Mouse (Mus musculus): ENCODE results near the gene Flg. TPM values are rescaled to one million over a fixed set of nuclear protein-coding genes. Genes with fewer than 3 reads are reported as not detected.

Gene Flg
- not detected for polyA plus RNA-seq (2015; fragmentation: Illumina TruSeq; extraction: RNeasy Lipid Tissue Mini Kit (QIAGEN cat#74804); ENCODE audit: insufficient read depth, low read depth, low replicate concordance)

GRCm38 (mm10) chr3:93273223-93273622 is at the start of gene Flg:
Gene Flg (plus strand): TSS chr3:93273523.

GRCm38 (mm10) chr3:93319449-93319848 is 46.1 kb downstream of the Flg start, which contains the start of gene Hrnr:
Gene Hrnr (plus strand): TSS chr3:93319749.

Other genes starting within 250 kb of the Flg start
- gene Gm4858, start 204.7 kb upstream of the Flg start, polyA plus RNA-seq (2015; fragmentation: Illumina TruSeq; extraction: RNeasy Lipid Tissue Mini Kit (QIAGEN cat#74804); ENCODE audit: insufficient read depth, low read depth, low replicate concordance) = not detected
- gene Crnn, start 128.7 kb upstream of the Flg start, polyA plus RNA-seq (2015; fragmentation: Illumina TruSeq; extraction: RNeasy Lipid Tissue Mini Kit (QIAGEN cat#74804); ENCODE audit: insufficient read depth, low read depth, low replicate concordance) = not detected
- not detected for gene Flg2, start 76.2 kb upstream of the Flg start, polyA plus RNA-seq (2015; fragmentation: Illumina TruSeq; extraction: RNeasy Lipid Tissue Mini Kit (QIAGEN cat#74804); ENCODE audit: insufficient read depth, low read depth, low replicate concordance)
- not detected for gene Hrnr, start 46.2 kb downstream of the Flg start, polyA plus RNA-seq (2015; fragmentation: Illumina TruSeq; extraction: RNeasy Lipid Tissue Mini Kit (QIAGEN cat#74804); ENCODE audit: insufficient read depth, low read depth, low replicate concordance)
- gene Rptn, start 120.2 kb downstream of the Flg start, polyA plus RNA-seq (2015; fragmentation: Illumina TruSeq; extraction: RNeasy Lipid Tissue Mini Kit (QIAGEN cat#74804); ENCODE audit: insufficient read depth, low read depth, low replicate concordance) = not detected
- gene Tchh, start 168.8 kb downstream of the Flg start, polyA plus RNA-seq (2015; fragmentation: Illumina TruSeq; extraction: RNeasy Lipid Tissue Mini Kit (QIAGEN cat#74804); ENCODE audit: insufficient read depth, low read depth, low replicate concordance) = not detected
- gene Tchhl1, start 195.2 kb downstream of the Flg start, polyA plus RNA-seq (2015; fragmentation: Illumina TruSeq; extraction: RNeasy Lipid Tissue Mini Kit (QIAGEN cat#74804); ENCODE audit: insufficient read depth, low read depth, low replicate concordance) = not detected
- 188 TPM for gene S100a11, start 247.0 kb downstream of the Flg start, polyA plus RNA-seq (2015; fragmentation: Illumina TruSeq; extraction: RNeasy Lipid Tissue Mini Kit (QIAGEN cat#74804); ENCODE audit: insufficient read depth, low read depth, low replicate concordance)

All from pancreas, adult 10 weeks (tissue).